ENCODE assay signal across 10 mouse cellular contexts in genomic region chr11:51960967-51961471, GRCm38 (mm10). TPM values are rescaled to one million over a fixed set of nuclear protein-coding genes. Genes with fewer than 3 reads are reported as not detected.
DNase-seq lines count a peak whose midpoint lies in the region; ATAC-seq and TF ChIP-seq lines count a peak whose summit lies in the region.
"Had no signal": no experiment of that assay in that cellular context is flagged by ENCODE, and none has a peak within 500 bp of the region (broad histone marks: within the 10 kb centered on the region; RNA-seq: fewer than 3 reads in every experiment).

No protein-coding gene starts in this region.

- DNase-seq in hindbrain, postnatal 0 days (ENCODE audit: low spot score): peak; percentile 68
- DNase-seq in hindbrain, embryonic 14.5 days (ENCODE audit: low spot score): no peak
- DNase-seq in adipocyte (ENCODE audit: low spot score): peak; percentile 80
- DNase-seq in layer of hippocampus, postnatal 14 days (ENCODE audit: low spot score in 2 of 2): peak; percentile 31 to 65
- DNase-seq in right cerebral cortex, postnatal 14 days: peak; percentile 29
- no peak for DNase-seq in cerebellum, postnatal 36 days
- no peak for DNase-seq in urinary bladder, postnatal 25 days (ENCODE audit: low spot score)
- no peak for DNase-seq in embryo, embryonic 10 days (ENCODE audit: low spot score)

- H3K4me3 ChIP-seq in hindbrain, postnatal 0 days (ENCODE audit: low read length): no peak overlapping the region
- no peak overlapping the region for H3K4me3 ChIP-seq in hindbrain, embryonic 14.5 days (replicated peaks; ENCODE audit: low read length)
- H3K4me3 ChIP-seq: heart, embryonic 15.5 days; liver, embryonic 15.5 days had no signal

- 46% methylated on average over 11 of the region's 11 CpGs for WGBS in hindbrain, postnatal 0 days
- WGBS in hindbrain, embryonic 14.5 days: 71% methylated on average over 11 of the region's 11 CpGs

- no peak overlapping the region; the same call in 1 of the 2 replicates for H3K27ac ChIP-seq in hindbrain, postnatal 0 days
- H3K27ac ChIP-seq in hindbrain, embryonic 14.5 days: no peak overlapping the region
- H3K27ac ChIP-seq: heart, embryonic 15.5 days; liver, embryonic 15.5 days had no signal

- no peaks in the 10 kb centered on the region for H3K27me3 ChIP-seq in hindbrain, postnatal 0 days (ENCODE audit: insufficient read depth, low read length)
- H3K27me3 ChIP-seq in hindbrain, embryonic 14.5 days (ENCODE audit: control insufficient read depth, insufficient read depth, low read length): no peaks in the 10 kb centered on the region
- H3K27me3 ChIP-seq: heart, embryonic 15.5 days; liver, embryonic 15.5 days had no signal

- no peaks in the 10 kb centered on the region for H3K36me3 ChIP-seq in hindbrain, postnatal 0 days (ENCODE audit: insufficient read depth, low read length)
- no peaks in the 10 kb centered on the region for H3K36me3 ChIP-seq in hindbrain, embryonic 14.5 days (replicated peaks; ENCODE audit: control insufficient read depth, insufficient read depth)
- H3K36me3 ChIP-seq: heart, embryonic 15.5 days; liver, embryonic 15.5 days had no signal

- H3K4me2 ChIP-seq in hindbrain, postnatal 0 days (ENCODE audit: low read depth, low read length): no peak overlapping the region
- H3K4me2 ChIP-seq in hindbrain, embryonic 14.5 days (replicated peaks): no peak overlapping the region
- H3K4me2 ChIP-seq: heart, embryonic 15.5 days; liver, embryonic 15.5 days had no signal

- ATAC-seq in hindbrain, postnatal 0 days: peak; percentile 84
- no peak for ATAC-seq in hindbrain, embryonic 14.5 days (ENCODE audit: low FRiP score)

- no peak overlapping the region for H3K9ac ChIP-seq in hindbrain, postnatal 0 days (replicated peaks; ENCODE audit: low read length)
- H3K9ac ChIP-seq in hindbrain, embryonic 14.5 days: no peak overlapping the region
- H3K9ac ChIP-seq: heart, embryonic 15.5 days; liver, embryonic 15.5 days had no signal

- no peaks in the 10 kb centered on the region for H3K9me3 ChIP-seq in hindbrain, postnatal 0 days (ENCODE audit: low read length)
- H3K9me3 ChIP-seq in hindbrain, embryonic 14.5 days (ENCODE audit: control insufficient read depth, low read length): no peaks in the 10 kb centered on the region
- H3K9me3 ChIP-seq: heart, embryonic 15.5 days; liver, embryonic 15.5 days had no signal

- H3K4me1 ChIP-seq in hindbrain, postnatal 0 days (ENCODE audit: insufficient read depth, low read length): no peaks in the 10 kb centered on the region
- H3K4me1 ChIP-seq in hindbrain, embryonic 14.5 days (replicated peaks; ENCODE audit: control insufficient read depth, insufficient read depth, low read length): no peaks in the 10 kb centered on the region
- H3K4me1 ChIP-seq: heart, embryonic 15.5 days; liver, embryonic 15.5 days had no signal

- TF ChIP-seq CTCF in hindbrain, postnatal 0 days (IDR thresholded peaks at IDR 0.05; ENCODE audit: low read depth): peak; percentile 46; the same call in 1 of the 2 replicates

RNA-seq across cellular contexts. Expression of gene Cdkn2aipnl, which starts 6.4 kb away (rescaled TPM):
- total RNA-seq in hindbrain, postnatal 0 days (2014; rRNA removed): 84.6 and 87.8 TPM in 2 replicates
- 99.5 and 104 TPM in 2 replicates for polyA plus RNA-seq in hindbrain, postnatal 0 days (2015; fragmentation: Nextera tagmentation; extraction: Ambion mirVana)
- 117 and 129 TPM in 2 replicates for polyA plus RNA-seq in hindbrain, embryonic 14.5 days (2014; fragmentation: Nextera tagmentation; extraction: Ambion mirVana)
- total RNA-seq in layer of hippocampus, postnatal 14 days (2021): 10 to 100 TPM; 28.7 to 33.7 TPM

RNA-seq across cellular contexts. Expression of gene Ube2b, which starts 39.5 kb away (rescaled TPM):
- total RNA-seq in hindbrain, postnatal 0 days (2014; rRNA removed): 123 and 125 TPM in 2 replicates
- 230 and 236 TPM in 2 replicates for polyA plus RNA-seq in hindbrain, postnatal 0 days (2015; fragmentation: Nextera tagmentation; extraction: Ambion mirVana)
- 150 and 157 TPM in 2 replicates for polyA plus RNA-seq in hindbrain, embryonic 14.5 days (2014; fragmentation: Nextera tagmentation; extraction: Ambion mirVana)
- total RNA-seq in layer of hippocampus, postnatal 14 days (2021): 100 to 1,000 TPM; 166 to 171 TPM

RNA-seq across cellular contexts. Expression of gene Cdkl3, which starts 43.0 kb away (rescaled TPM):
- 12.7 and 16.0 TPM in 2 replicates for total RNA-seq in hindbrain, postnatal 0 days (2014; rRNA removed)
- polyA plus RNA-seq in hindbrain, postnatal 0 days (2015; fragmentation: Nextera tagmentation; extraction: Ambion mirVana): 34.9 and 37.6 TPM in 2 replicates
- 25.9 and 27.0 TPM in 2 replicates for polyA plus RNA-seq in hindbrain, embryonic 14.5 days (2014; fragmentation: Nextera tagmentation; extraction: Ambion mirVana)
- total RNA-seq in layer of hippocampus, postnatal 14 days (2021): 10 to 100 TPM; 20.4 to 20.8 TPM

Comparison
In these comparisons a context has a peak if more than half of its experiments do, and no peak if none do; other contexts are left out.
1. DNase-seq: peak in hindbrain, postnatal 0 days (single experiment), adipocyte (single experiment), layer of hippocampus, postnatal 14 days (2 of 2) and right cerebral cortex, postnatal 14 days (single experiment); none in hindbrain, embryonic 14.5 days (single experiment), cerebellum, postnatal 36 days (0 of 2), urinary bladder, postnatal 25 days (single experiment) and embryo, embryonic 10 days (single experiment).